8 mouse cellular contexts compared by ENCODE assay signal in the genomic region with DNA sequence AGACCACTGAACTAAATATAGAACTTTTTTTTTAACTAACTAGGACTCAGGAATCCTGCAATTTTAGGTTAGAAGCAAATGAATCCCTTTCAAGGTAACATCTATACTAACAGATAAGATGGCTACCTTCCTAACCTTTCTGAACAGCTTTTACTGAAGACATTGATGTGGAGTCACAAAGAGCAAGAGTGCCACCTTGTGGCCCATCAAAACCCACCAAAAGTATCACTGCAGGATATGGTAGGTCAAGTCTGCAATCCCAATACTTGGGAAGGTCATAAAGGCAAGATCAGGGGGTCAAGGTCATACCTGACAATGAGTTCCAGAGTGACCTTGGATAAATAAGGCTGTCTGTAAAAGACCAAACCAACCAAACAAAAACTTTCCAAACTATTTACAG. TPM values are rescaled to one million over a fixed set of nuclear protein-coding genes. Genes with fewer than 3 reads are reported as not detected.
DNase-seq lines count a peak whose midpoint lies in the region; ATAC-seq and TF ChIP-seq lines count a peak whose summit lies in the region.

No protein-coding gene starts in this region.

- no peaks in the 10 kb centered on the region for H3K36me3 ChIP-seq in liver, embryonic 14.5 days (replicated peaks; ENCODE audit: control insufficient read depth, insufficient read depth, low read depth)

- H3K9me3 ChIP-seq in liver, embryonic 14.5 days (ENCODE audit: control insufficient read depth, low read length): no peaks in the 10 kb centered on the region

- no peaks in the 10 kb centered on the region for H3K4me1 ChIP-seq in liver, embryonic 14.5 days (replicated peaks; ENCODE audit: control insufficient read depth in 2 of 2, insufficient read depth in 2 of 2, low read length in 1 of 2)

- H3K9ac ChIP-seq in liver, embryonic 14.5 days (replicated peaks): no peak overlapping the region

- no peak for ATAC-seq in Patski
- ATAC-seq in liver, embryonic 14.5 days (ENCODE audit: insufficient read depth): no peak
- no peak for ATAC-seq in frontal cortex, adult (ENCODE audit: low TSS enrichment)

- peak; percentile 59 for TF ChIP-seq CTCF in left cerebral cortex, adult 2 months (IDR thresholded peaks at IDR 0.05)
- TF ChIP-seq CTCF in Patski (IDR thresholded peaks at IDR 0.05): peak; percentile 68
- peak; percentile 53 for TF ChIP-seq CTCF in liver, embryonic 14.5 days (IDR thresholded peaks at IDR 0.05; ENCODE audit: low read depth)

- in situ Hi-C loops in Patski (cut with MboI; ENCODE audit: low pct_unique_long_range_greater_than_20kb): no loop called here

- intact Hi-C loops in left cerebral cortex, adult 2 months (cut with DNase I): no loop called here

- H3K27me3 ChIP-seq in Patski: peaks cover 3% of the 10 kb centered on the region
- H3K27me3 ChIP-seq in liver, embryonic 14.5 days (ENCODE audit: control insufficient read depth, insufficient read depth, low read length): no peaks in the 10 kb centered on the region

- peak; percentile 12 to 14 for DNase-seq in left cerebral cortex, adult 2 months (ENCODE audit: extremely low spot score in 1 of 2, low spot score in 2 of 2)
- DNase-seq in left cerebral cortex, adult 11 months (ENCODE audit: low spot score): no peak
- peak; percentile 10 for DNase-seq in Patski (ENCODE audit: low read depth, low spot score)
- peak; percentile 45 to 62 for DNase-seq in cerebellum, adult 18-20 months
- DNase-seq in heart, postnatal 4 days: peak; percentile 57
- peak; percentile 5 to 22 (median 6) for DNase-seq in liver, embryonic 14.5 days (ENCODE audit: low read depth in 3 of 3, low spot score in 3 of 3)
- peak; percentile 21 for DNase-seq in right cerebral cortex, adult 18-20 months

- H3K4me3 ChIP-seq in left cerebral cortex, adult 2 months: no peak overlapping the region
- H3K4me3 ChIP-seq in liver, embryonic 14.5 days (ENCODE audit: insufficient read depth in 1 of 2, low read depth in 2 of 2, low read length in 2 of 2): no peak overlapping the region

- no peak overlapping the region for H3K27ac ChIP-seq in left cerebral cortex, adult 2 months
- H3K27ac ChIP-seq in liver, embryonic 14.5 days: no peak overlapping the region

- no peak for TF ChIP-seq EP300 in liver, embryonic 14.5 days (IDR thresholded peaks at IDR 0.05; ENCODE audit: low read depth)

- no peak overlapping the region for H3K4me2 ChIP-seq in liver, embryonic 14.5 days (ENCODE audit: low read depth)

- POLR2A ChIA-PET in Patski (lab: Charles Lee): interaction anchor here (0.5 kb wide), 1 partner anchor 417 kb away, joined by 4 read pairs; no protein-coding TSS in a partner anchor

- CTCF ChIA-PET in Patski (lab: Charles Lee): interaction anchor here (0.8 to 1.7 kb wide), 5 partner anchors 9 to 646 kb away, joined by 3 to 7 read pairs (median 4); no protein-coding TSS in a partner anchor

RNA-seq across cellular contexts. Expression of gene Txlng, which starts 28.9 kb away (rescaled TPM):
- 10 to 100 TPM; 19.7 to 20.7 TPM for total RNA-seq in left cerebral cortex, adult 2 months (2021)
- polyA plus RNA-seq in Patski (2021): 10.6 TPM
- 1 to 10 TPM; 9.0 TPM for total RNA-seq in heart, postnatal 4 days (2021)
- polyA plus RNA-seq in liver, embryonic 14.5 days (2012; rRNA removed): 3.5 and 5.4 TPM in 2 replicates
- 6.2 and 7.1 TPM in 2 replicates for polyA plus RNA-seq in liver, embryonic 14.5 days (2014; fragmentation: Nextera tagmentation; extraction: Ambion mirVana)

RNA-seq across cellular contexts. Expression of gene Rbbp7, which starts 40.2 kb away (rescaled TPM):
- 100 to 1,000 TPM; 137 to 155 TPM for total RNA-seq in left cerebral cortex, adult 2 months (2021)
- polyA plus RNA-seq in Patski (2021): 307 TPM
- 100 to 1,000 TPM; 246 to 256 TPM for total RNA-seq in heart, postnatal 4 days (2021)
- 69.9 and 111 TPM in 2 replicates for polyA plus RNA-seq in liver, embryonic 14.5 days (2012; rRNA removed)
- 192 and 194 TPM in 2 replicates for polyA plus RNA-seq in liver, embryonic 14.5 days (2014; fragmentation: Nextera tagmentation; extraction: Ambion mirVana)
